Mouse (Mus musculus) liver, embryonic 15.5 days (tissue): ENCODE data around the gene Tmsb10. TPM values are rescaled to one million over a fixed set of nuclear protein-coding genes. Genes with fewer than 3 reads are reported as not detected.

Experiments
- ATAC-seq: fragments of 200-750 bp; cut with Nextera tagmentation; 2 replicates; pipeline ENCODE4 v1.8.0; 2017; ENCODE audit warnings: moderate number of reproducible peaks, mild to moderate bottlenecking, moderate library complexity; ENCODE audit not compliant: insufficient read depth
- H3K27ac ChIP-seq: fragments of 300-500 bp; sonication (generic); replicated peaks from 2 replicates; pipeline ENCODE4 v1.5.1; 2015; ENCODE audit warnings: mild to moderate bottlenecking, inconsistent platforms
- H3K27me3 ChIP-seq: fragments of 300-500 bp; sonication (generic); 2 replicates; pipeline ENCODE4 v1.6.1; 2015; ENCODE audit warnings: mild to moderate bottlenecking, inconsistent platforms
- H3K36me3 ChIP-seq: fragments of 300-500 bp; sonication (generic); replicated peaks from 2 replicates; pipeline ENCODE4 v1.6.1; 2015; ENCODE audit warnings: moderate library complexity, mild to moderate bottlenecking, inconsistent platforms
- H3K4me1 ChIP-seq: fragments of 300-500 bp; sonication (generic); replicated peaks from 2 replicates; pipeline ENCODE4 v1.6.1; 2015; ENCODE audit warnings: inconsistent platforms
- H3K4me2 ChIP-seq: fragments of 300-500 bp; sonication (generic); 2 replicates; pipeline ENCODE4 v1.6.1; 2015; ENCODE audit warnings: moderate library complexity, mild to moderate bottlenecking, inconsistent platforms
- H3K4me3 ChIP-seq: fragments of 300-500 bp; sonication (generic); replicated peaks from 2 replicates; pipeline ENCODE4 v1.5.1; 2015; ENCODE audit warnings: mild to moderate bottlenecking, inconsistent platforms
- H3K9ac ChIP-seq: fragments of 300-500 bp; sonication (generic); 2 replicates; pipeline ENCODE4 v1.6.1; 2015; ENCODE audit warnings: moderate library complexity, mild to moderate bottlenecking, inconsistent platforms
- H3K9me3 ChIP-seq: fragments of 300-500 bp; sonication (generic); replicated peaks from 2 replicates; pipeline ENCODE4 v1.6.1; 2016; ENCODE audit warnings: inconsistent platforms
- WGBS: fragments of 180-500 bp; shearing (Covaris S2); methylation state at CpG from one replicate; pipeline ENCODE4 v1.1.7; 2015; ENCODE audit warnings: mixed read lengths; ENCODE audit not compliant: insufficient replicate concordance; 5-methylcytosine and 5-hydroxymethylcytosine counted together
- polyA plus RNA-seq: library from polyadenylated mRNA; unstranded; fragments of >200 nt; fragmentation: Nextera tagmentation; extraction: Ambion mirVana; gene quantifications from 2 replicates; pipeline ENCODE4 v1.2.1, GENCODE M21; 2015

Gene Tmsb10
- polyA plus RNA-seq, result 166 and 189 TPM in 2 replicates

- Histone ChIP-seq H3K27me3 (peaks cover 51% of the 10 kb centered on the region), H3K9ac (peak within 1 kb of the TSS; percentile 63), H3K36me3 (no peaks in the 10 kb centered on the region), H3K9me3 (no peaks in the 10 kb centered on the region), H3K4me1 (peaks cover 34% of the 10 kb centered on the region), H3K4me2 (peak within 1 kb of the TSS; percentile 91), H3K4me3 (peak within 1 kb of the TSS; percentile 66), H3K27ac (peak within 1 kb of the TSS; percentile 24; the same call in 1 of the 2 replicates)
- ATAC-seq, result peak; percentile 15; the same call in 1 of the 2 replicates
- under 1% methylated on average over 18 of the region's 19 CpGs for WGBS
These were observed at the start of gene Tmsb10 for GRCm38 (mm10) chr6:72958662-72959071. Tmsb10 (minus strand) TSS chr6:72958748.

GRCm38 (mm10) chr6:73003601-73004000, 45.1 kb upstream of the Tmsb10 start:
- Histone ChIP-seq H3K9ac (no peak overlapping the region), H3K27me3 (no peaks in the 10 kb centered on the region), H3K9me3 (no peaks in the 10 kb centered on the region), H3K36me3 (no peaks in the 10 kb centered on the region), H3K27ac (no peak overlapping the region), H3K4me2 (no peak overlapping the region), H3K4me3 (no peak overlapping the region), H3K4me1 (no peaks in the 10 kb centered on the region)
- WGBS, result 68% methylated on average over 5 of the region's 5 CpGs
- ATAC-seq, result no peak

GRCm38 (mm10) chr6:73002391-73002790, 43.8 kb upstream of the Tmsb10 start:
- H3K4me2 ChIP-seq, result no peak overlapping the region
- H3K4me1 ChIP-seq, result no peaks in the 10 kb centered on the region
- H3K4me3 ChIP-seq, result no peak overlapping the region
- H3K27ac ChIP-seq, result no peak overlapping the region
- H3K27me3 ChIP-seq, result no peaks in the 10 kb centered on the region
- 45% methylated on average over 1 of the region's 1 CpGs for WGBS
- ATAC-seq, result no peak
- H3K36me3 ChIP-seq, result no peaks in the 10 kb centered on the region
- no peaks in the 10 kb centered on the region for H3K9me3 ChIP-seq
- H3K9ac ChIP-seq, result no peak overlapping the region

- 37% methylated on average over 1 of the region's 1 CpGs for WGBS
- H3K4me3 ChIP-seq, result no peak overlapping the region
- H3K27me3 ChIP-seq, result no peaks in the 10 kb centered on the region
- no peaks in the 10 kb centered on the region for H3K36me3 ChIP-seq
- no peak overlapping the region for H3K4me2 ChIP-seq
- ATAC-seq, result no peak
- H3K4me1 ChIP-seq, result no peaks in the 10 kb centered on the region
- H3K27ac ChIP-seq, result no peak overlapping the region
- H3K9ac ChIP-seq, result no peak overlapping the region
- H3K9me3 ChIP-seq, result no peaks in the 10 kb centered on the region
These were observed 40.3 kb upstream of the Tmsb10 start for GRCm38 (mm10) chr6:72998809-72999208.

GRCm38 (mm10) chr6:72993688-72994082, 35.1 kb upstream of the Tmsb10 start:
- Histone ChIP-seq H3K9me3 (no peaks in the 10 kb centered on the region), H3K27ac (no peak overlapping the region)
- ATAC-seq, result no peak

GRCm38 (mm10) chr6:72993054-72993687, 34.6 kb upstream of the Tmsb10 start:
- no peak for ATAC-seq
- no peak overlapping the region for H3K27ac ChIP-seq
- no peak overlapping the region for H3K9ac ChIP-seq
- H3K4me1 ChIP-seq, result peaks cover 6% of the 10 kb centered on the region; the same call in 1 of the 2 replicates
- no peak overlapping the region for H3K4me2 ChIP-seq
- no peaks in the 10 kb centered on the region for H3K27me3 ChIP-seq
- no peaks in the 10 kb centered on the region for H3K9me3 ChIP-seq
- 28% methylated on average over 8 of the region's 8 CpGs for WGBS
- no peak overlapping the region for H3K4me3 ChIP-seq
- H3K36me3 ChIP-seq, result no peaks in the 10 kb centered on the region

More at GRCm38 (mm10) chr6:72993688-72994082, 35.1 kb upstream of the Tmsb10 start:
- no peak overlapping the region for H3K4me2 ChIP-seq
- H3K27me3 ChIP-seq, result no peaks in the 10 kb centered on the region
- no peak overlapping the region for H3K9ac ChIP-seq
- no peak overlapping the region for H3K4me3 ChIP-seq
- no peaks in the 10 kb centered on the region for H3K36me3 ChIP-seq
- peaks cover 6% of the 10 kb centered on the region; the same call in 1 of the 2 replicates for H3K4me1 ChIP-seq
- 55% methylated on average over 5 of the region's 5 CpGs for WGBS

GRCm38 (mm10) chr6:72990206-72990605, 31.7 kb upstream of the Tmsb10 start:
- WGBS, result 65% methylated on average over 5 of the region's 5 CpGs
- H3K36me3 ChIP-seq, result no peaks in the 10 kb centered on the region

GRCm38 (mm10) chr6:72989028-72989736, 30.6 kb upstream of the Tmsb10 start:
- ATAC-seq, result no peak
- Histone ChIP-seq H3K9me3 (no peaks in the 10 kb centered on the region), H3K4me2 (no peak overlapping the region), H3K9ac (no peak overlapping the region), H3K27ac (no peak overlapping the region), H3K4me3 (no peak overlapping the region), H3K27me3 (no peaks in the 10 kb centered on the region), H3K36me3 (no peaks in the 10 kb centered on the region), H3K4me1 (peaks cover 6% of the 10 kb centered on the region; the same call in 1 of the 2 replicates)
- 39% methylated on average over 7 of the region's 7 CpGs for WGBS

More at GRCm38 (mm10) chr6:72990206-72990605, 31.7 kb upstream of the Tmsb10 start:
- Histone ChIP-seq H3K27ac (no peak overlapping the region), H3K4me2 (no peak overlapping the region), H3K27me3 (no peaks in the 10 kb centered on the region), H3K4me1 (peaks cover 6% of the 10 kb centered on the region; the same call in 1 of the 2 replicates), H3K4me3 (no peak overlapping the region), H3K9ac (no peak overlapping the region), H3K9me3 (no peaks in the 10 kb centered on the region)
- no peak for ATAC-seq

GRCm38 (mm10) chr6:72982506-72982905, 24.0 kb upstream of the Tmsb10 start:
- 68% methylated on average over 4 of the region's 4 CpGs for WGBS
- no peaks in the 10 kb centered on the region for H3K36me3 ChIP-seq
- no peak for ATAC-seq
- H3K27me3 ChIP-seq, result no peaks in the 10 kb centered on the region
- H3K9me3 ChIP-seq, result no peaks in the 10 kb centered on the region
- H3K27ac ChIP-seq, result no peak overlapping the region
- H3K9ac ChIP-seq, result no peak overlapping the region
- no peak overlapping the region for H3K4me3 ChIP-seq
- H3K4me2 ChIP-seq, result no peak overlapping the region
- no peaks in the 10 kb centered on the region for H3K4me1 ChIP-seq

GRCm38 (mm10) chr6:72981851-72982250, 23.3 kb upstream of the Tmsb10 start:
- Histone ChIP-seq H3K27me3 (no peaks in the 10 kb centered on the region), H3K4me3 (no peak overlapping the region), H3K36me3 (no peaks in the 10 kb centered on the region), H3K4me1 (no peaks in the 10 kb centered on the region), H3K4me2 (no peak overlapping the region), H3K9ac (no peak overlapping the region), H3K9me3 (no peaks in the 10 kb centered on the region), H3K27ac (no peak overlapping the region)
- WGBS, result 32% methylated on average over 6 of the region's 6 CpGs
- no peak for ATAC-seq

GRCm38 (mm10) chr6:72981124-72981651, 22.6 kb upstream of the Tmsb10 start:
- WGBS, result 46% methylated on average over 9 of the region's 9 CpGs
- no peaks in the 10 kb centered on the region for H3K36me3 ChIP-seq
- H3K4me2 ChIP-seq, result no peak overlapping the region
- no peaks in the 10 kb centered on the region for H3K9me3 ChIP-seq
- H3K4me1 ChIP-seq, result no peaks in the 10 kb centered on the region
- no peaks in the 10 kb centered on the region for H3K27me3 ChIP-seq
- no peak overlapping the region for H3K27ac ChIP-seq
- no peak overlapping the region for H3K4me3 ChIP-seq
- no peak overlapping the region for H3K9ac ChIP-seq
- ATAC-seq, result no peak
